Mouse (Mus musculus) monocyte, adult 5-6 weeks (primary cell): ENCODE results near the gene Plcg1. TPM values are rescaled to one million over a fixed set of nuclear protein-coding genes. Genes with fewer than 3 reads are reported as not detected.

ENCODE experiments used
- ATAC-seq: fragments of 153-309, 156-312 bp; replicated peaks from 2 replicates; pipeline ENCODE4 v1.8.0; 2017; ENCODE audit warnings: mild to moderate bottlenecking; ENCODE audit not compliant: low TSS enrichment, insufficient number of reproducible peaks, severe bottlenecking, poor library complexity, low FRiP score
- total RNA-seq: library from RNA; stranded (forward); fragments of 200-1000, 200-491, 200-594 nt; gene quantifications from 3 replicates; pipeline ENCODE4 v1.2.3, GENCODE M21; 2017

The Plcg1 gene
- 7.9 to 14.9 TPM (median 14.5 TPM) in 3 replicates for total RNA-seq

GRCm38 (mm10) chr2:160731117-160731838 is at the start of gene Plcg1:
Gene Plcg1 (plus strand): TSS chr2:160731300.
- ATAC-seq = peak; percentile 82

DNA sequence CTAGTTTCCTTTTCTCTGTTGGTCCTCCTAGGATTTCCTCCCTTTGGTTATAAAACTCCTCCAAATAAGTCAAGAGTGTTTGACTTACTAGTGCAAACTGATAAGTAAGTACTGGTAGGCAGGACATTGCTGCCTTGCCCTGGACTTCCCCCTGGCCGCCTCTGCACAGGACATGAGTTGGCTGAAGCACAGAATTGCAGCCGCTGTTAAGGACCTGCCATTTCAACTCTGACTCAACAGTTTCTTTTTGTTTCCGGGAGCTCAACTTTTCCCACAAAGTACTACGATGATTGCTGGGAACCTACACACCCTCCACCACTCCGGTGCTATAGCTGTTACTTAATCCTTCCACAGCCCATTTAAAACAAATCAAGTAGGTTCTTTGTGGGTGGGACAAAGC is 30.8 kb upstream of the Plcg1 start:
- no peak for ATAC-seq

- no peak for ATAC-seq
Measured at GRCm38 (mm10) chr2:160701603-160702002, 29.5 kb upstream of the Plcg1 start.

- no peak for ATAC-seq
Measured at GRCm38 (mm10) chr2:160702824-160703223, 28.3 kb upstream of the Plcg1 start.

GRCm38 (mm10) chr2:160707673-160708072 is 23.4 kb upstream of the Plcg1 start:
- ATAC-seq = no peak

DNA sequence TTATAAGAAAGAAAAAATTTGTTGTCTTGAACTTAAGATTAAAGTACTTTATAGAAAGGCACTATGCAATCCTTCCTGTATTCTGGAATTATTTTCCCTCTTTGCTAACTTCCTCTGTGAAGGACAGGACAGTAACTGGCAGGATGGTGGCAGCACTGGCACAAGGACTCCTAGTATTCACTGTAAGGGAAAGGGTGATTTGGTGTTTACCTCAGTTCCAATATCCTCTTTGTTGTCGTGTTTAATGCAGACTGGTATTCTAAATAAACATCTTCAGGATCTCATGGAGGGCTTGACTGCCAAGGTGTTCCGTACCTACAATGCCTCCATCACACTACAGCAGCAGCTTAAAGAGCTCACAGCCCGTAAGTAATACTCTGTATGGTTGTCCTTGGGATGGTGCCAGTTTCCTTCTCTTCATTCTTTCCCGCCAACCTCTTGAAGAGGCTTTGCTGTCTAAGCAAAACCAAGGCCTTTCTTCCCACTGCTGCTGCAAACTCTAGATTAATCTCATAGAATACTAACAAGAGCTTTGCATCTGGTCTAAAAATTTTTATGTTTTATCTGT is 15.6 kb upstream of the Plcg1 start:
- ATAC-seq = no peak

DNA sequence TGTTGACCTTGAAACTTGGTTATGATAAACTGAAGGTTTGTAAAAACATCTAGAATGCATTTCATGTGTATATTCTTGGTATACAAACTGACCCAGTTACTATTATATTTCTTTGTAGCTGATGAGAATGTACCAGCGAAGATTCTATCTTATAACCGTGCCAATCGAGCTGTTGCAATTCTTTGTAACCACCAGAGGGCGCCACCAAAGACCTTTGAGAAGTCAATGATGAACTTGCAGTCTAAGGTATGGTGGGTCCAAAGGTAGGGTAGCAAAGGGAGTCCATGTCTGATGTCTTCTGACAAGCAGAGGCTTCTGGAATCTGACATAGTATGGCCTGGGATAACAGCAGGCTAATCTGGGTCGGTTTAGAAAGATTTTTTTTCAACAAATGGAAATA is 13.8 kb upstream of the Plcg1 start:
- ATAC-seq = no peak

DNA sequence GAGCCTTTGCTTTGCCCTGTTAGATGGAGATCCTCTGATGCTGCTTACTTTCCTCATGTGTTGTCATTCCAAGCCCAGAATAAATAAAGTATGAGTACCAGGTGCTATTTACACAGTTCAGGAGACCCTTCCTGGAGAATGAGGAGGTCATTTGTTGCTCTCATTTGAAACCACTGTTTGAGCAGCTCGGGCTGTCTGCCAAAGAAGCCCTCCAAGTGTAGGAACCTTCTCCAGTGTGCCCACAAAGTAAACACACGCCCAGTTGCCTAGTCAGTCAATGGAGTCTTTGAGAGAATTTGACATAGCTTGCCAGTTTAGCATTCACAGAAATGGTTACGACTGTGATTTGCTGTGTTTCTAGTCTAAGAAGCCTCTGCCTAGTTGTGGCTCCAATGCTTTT is 12.3 kb upstream of the Plcg1 start:
- no peak for ATAC-seq

DNA sequence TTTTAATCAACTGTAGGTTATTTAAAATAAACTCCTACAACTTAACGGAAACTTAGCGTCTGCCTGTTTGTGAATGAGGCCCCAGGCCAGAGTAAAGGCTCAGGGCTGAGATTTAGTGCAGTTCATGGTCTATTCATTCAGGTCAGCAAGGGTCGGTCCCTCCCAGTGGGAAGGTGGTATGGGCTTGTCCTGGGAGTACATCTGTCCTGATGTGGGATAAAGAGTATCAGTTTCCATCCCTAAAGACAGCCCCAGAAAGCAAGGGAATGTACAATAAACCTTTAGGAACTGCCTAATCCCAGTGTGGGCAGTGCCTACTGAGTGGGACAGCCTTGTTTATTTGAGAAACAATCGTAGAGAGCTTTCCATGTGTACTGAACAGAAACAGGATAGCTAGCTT is 8.4 kb upstream of the Plcg1 start:
- no peak for ATAC-seq

DNA sequence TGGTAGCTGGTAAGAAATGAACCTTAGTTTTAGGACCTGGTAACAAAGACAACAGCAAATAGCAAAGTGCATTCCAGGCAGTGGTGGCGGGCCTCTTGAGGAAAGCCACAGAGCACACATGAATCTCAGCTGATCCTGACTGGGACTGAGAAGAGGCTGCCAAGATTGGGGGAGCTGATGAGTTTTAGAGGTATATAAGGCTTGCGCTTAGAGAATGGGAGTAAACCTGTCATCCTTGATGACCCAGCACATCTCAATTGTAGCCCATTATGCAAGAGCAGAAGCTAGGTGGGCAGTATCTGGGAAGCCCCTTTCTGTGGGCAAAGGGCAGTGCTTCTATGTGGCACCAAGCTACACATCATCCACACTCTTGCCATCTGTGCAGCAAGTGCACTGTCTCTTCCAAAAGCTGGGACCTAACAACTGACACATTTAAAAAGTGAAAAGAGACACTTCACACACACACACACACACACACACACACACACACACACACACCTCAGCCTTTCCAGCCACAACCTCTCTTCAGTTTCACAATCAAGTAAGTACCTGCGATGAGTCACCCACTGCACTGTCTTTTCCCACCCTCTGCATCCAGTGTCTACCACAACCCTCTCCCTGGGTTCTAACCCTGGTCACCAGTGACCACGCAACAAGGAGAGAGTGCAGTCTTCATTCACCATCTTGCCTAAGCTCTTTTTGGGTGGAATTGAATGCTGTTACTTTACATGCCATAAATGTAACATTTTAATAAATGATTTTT is 7.3 kb upstream of the Plcg1 start:
- ATAC-seq = no peak

DNA sequence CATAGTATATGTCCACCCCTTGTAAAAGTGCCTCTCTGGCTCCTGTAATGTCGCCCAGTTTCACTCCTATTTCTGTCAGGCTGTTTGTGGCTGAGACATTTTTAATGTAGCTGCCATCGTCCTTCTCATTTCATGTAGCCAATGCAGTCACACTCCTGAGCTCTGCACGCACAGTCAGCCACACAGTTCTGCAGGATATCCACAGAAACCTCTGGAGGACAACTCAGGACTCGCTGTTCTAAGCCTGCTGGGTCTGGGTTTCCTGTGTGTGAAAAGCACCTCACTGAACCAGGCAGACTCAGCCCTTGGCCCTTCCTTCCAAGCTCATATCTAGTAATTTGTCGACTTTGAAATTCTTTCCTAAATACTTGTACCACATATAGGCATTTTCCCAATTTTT is 6.6 kb upstream of the Plcg1 start:
- no peak for ATAC-seq

DNA sequence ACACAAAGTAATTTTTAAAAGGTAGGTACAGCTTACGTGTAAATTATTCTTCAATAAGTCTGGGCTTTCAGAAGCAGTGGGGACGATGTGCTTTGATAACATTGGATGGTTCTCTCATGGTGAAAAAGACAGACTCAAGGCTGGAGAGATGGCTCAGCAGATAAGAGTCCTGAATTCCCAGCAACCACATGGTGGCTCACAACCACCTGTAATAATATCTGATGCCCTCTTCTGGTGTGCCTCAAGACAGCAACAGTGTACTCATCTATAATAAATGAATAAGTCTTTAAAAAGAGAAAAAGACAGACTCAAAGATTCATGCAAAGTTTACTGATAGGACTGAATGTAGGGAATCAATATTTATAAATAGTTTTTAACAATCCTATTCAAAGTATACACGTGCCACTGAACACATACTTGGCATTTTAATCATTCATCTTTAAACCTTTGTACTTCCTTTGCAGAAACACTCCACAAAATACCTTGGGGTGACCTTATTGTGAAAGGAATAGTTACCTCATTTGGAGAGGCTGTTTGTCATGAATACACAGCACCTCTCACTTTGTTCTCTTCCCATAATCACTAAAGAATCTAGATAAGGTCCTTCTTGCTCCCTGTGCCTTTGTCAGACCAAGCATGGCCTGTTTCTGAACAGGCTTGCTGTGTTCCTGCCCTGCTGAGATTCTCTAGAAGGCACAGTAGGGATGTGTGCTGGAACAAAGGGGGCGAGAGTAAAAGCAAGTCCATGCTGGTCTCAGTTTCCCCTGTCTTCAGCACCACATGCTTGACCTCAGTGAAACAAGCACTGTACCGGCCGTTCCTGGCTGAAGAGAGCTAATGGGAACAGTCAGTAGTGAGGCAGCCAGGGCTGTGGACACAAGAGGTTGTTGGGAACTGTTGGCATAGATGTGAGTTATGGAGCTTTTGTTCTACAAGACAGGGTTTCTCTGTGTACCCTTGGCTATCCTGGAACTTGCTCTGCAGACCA is 4.9 kb upstream of the Plcg1 start:
- no peak for ATAC-seq

DNA sequence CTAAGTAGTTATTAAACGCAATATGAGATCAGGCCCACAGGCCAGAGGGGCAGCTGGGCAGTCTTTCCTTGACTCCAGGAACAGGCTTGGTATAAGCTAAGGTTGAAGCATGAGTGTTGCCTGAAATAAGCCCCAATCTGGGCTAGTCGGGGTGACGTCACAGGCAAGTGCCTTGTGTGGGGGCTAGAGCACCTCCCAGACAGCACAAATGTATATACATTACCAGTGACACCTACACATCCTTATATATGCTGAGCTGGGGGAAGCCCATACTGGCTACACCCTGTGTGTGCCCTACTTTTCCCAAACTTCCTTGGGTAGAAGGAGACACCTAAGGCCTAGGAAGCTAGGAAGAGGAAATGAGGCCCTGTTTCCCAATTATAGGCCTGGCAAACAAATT is 2.1 kb upstream of the Plcg1 start:
- no peak for ATAC-seq

DNA sequence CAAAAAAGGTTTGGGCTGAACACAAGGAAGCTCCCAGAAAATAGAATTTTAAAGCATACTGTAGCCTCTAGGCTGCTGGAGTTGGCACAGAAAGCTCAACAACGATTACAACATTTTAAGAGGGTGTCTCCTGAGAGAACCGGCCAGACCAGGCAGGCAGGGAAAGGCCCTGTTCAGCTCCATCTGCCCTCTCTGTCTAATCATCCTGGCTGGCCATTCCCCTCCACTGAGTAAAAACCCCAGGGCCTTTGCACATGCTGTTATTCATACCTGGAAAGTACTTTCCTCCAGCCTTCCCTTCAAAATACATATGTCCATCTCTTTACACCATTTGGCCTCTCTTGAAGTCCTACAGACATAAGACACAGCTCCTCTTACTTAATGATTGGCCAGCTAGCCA is 1.7 kb upstream of the Plcg1 start:
- ATAC-seq = no peak

GRCm38 (mm10) chr2:160729851-160730796 is 976 bp upstream of the Plcg1 start:
- ATAC-seq = no peak

GRCm38 (mm10) chr2:160730797-160731116 is 343 bp upstream of the Plcg1 start:
- 0 out of 2 replicates have a peak, but pooled peaks have one; percentile 1 for ATAC-seq

DNA sequence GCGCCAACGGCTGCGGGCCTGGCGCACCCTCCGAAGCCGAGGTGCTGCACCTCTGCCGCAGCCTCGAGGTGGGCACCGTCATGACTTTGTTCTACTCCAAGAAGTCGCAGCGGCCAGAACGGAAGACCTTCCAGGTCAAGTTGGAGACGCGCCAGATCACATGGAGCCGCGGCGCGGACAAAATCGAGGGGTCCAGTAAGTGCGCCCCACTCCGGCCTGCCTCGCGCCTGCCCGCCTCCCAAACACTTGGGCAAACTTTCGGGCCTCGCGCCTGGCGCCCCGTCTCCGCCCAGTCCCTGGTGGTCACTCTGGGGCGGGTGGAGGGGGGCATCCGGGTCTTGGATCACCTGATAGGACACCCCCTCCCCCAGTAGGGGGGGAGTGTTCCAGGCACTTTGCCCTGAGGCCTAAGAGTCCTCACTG is 750 bp downstream of the Plcg1 start:
- no peak for ATAC-seq

DNA sequence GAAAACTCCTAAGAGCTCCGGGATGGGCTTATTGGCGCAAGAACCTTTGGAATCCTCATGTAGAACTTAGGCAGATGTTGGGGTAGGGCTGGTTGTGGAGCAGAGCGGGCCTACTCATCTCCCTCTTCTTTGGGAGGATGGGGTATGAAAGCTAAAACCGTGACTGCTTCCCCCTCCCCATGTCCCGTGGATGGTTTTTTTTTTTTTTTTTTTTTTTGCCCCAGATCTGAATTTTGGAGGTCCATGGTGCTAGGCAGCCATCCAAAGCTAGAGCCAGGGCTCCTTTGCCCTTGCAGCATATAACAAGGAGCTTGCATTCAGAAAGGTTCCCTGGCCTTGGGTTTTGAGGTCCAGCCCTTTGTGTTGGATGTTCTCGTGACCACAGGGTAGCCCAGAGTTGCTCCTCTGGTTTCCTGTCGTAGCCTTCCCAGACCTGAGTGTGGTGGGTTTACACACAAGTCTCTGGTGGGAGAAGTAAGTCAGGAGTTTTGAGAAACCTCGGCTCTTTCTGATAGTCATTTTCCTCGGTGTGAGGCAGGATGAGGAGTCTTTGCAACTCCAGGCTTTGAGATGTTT is 1.4 kb downstream of the Plcg1 start:
- ATAC-seq = no peak
